Mouse (Mus musculus) kidney, embryonic 14.5 days (tissue): ENCODE measurements around the gene Hdgfl2. TPM values are rescaled to one million over a fixed set of nuclear protein-coding genes. Genes with fewer than 3 reads are reported as not detected.
A peak's percentile ranks its signal among the peaks of the same experiment; 100 is the strongest.

Experiments used
- ATAC-seq: fragments of 200-750 bp; cut with Nextera tagmentation; 2 replicates; pipeline ENCODE4 v1.8.0; 2017; ENCODE audit warnings: moderate number of reproducible peaks, mild to moderate bottlenecking, moderate TSS enrichment, moderate library complexity; ENCODE audit not compliant: low FRiP score, low TSS enrichment
- H3K27ac ChIP-seq: fragments of 300-500 bp; sonication (generic); 2 replicates; pipeline ENCODE4 v1.5.1; 2014; ENCODE audit warnings: low read depth, mild to moderate bottlenecking, low read length, moderate library complexity, mixed read lengths
- H3K27me3 ChIP-seq: fragments of 300-500 bp; sonication (generic); 2 replicates; pipeline ENCODE4 v1.6.1; 2014; ENCODE audit warnings: mild to moderate bottlenecking, low read length; ENCODE audit not compliant: control insufficient read depth, insufficient read depth
- H3K36me3 ChIP-seq: fragments of 300-500 bp; sonication (generic); 2 replicates; pipeline ENCODE4 v1.6.1; 2014; ENCODE audit warnings: low read length, mixed read lengths; ENCODE audit not compliant: control insufficient read depth, insufficient read depth
- H3K4me1 ChIP-seq: fragments of 300-500 bp; sonication (generic); 2 replicates; pipeline ENCODE4 v1.6.1; 2014; ENCODE audit warnings: low read length, mixed read lengths; ENCODE audit not compliant: control insufficient read depth, insufficient read depth
- H3K4me2 ChIP-seq: fragments of 300-500 bp; sonication (generic); replicated peaks from 2 replicates; pipeline ENCODE4 v1.6.1; 2014; ENCODE audit warnings: low read depth, mild to moderate bottlenecking, low read length
- H3K4me3 ChIP-seq: fragments of 300-500 bp; sonication (generic); 2 replicates; pipeline ENCODE4 v1.5.1; 2014; ENCODE audit warnings: mild to moderate bottlenecking, low read length
- H3K9ac ChIP-seq: fragments of 300-500 bp; sonication (generic); 2 replicates; pipeline ENCODE4 v1.6.1; 2014; ENCODE audit warnings: low read depth, mild to moderate bottlenecking, low read length, moderate library complexity
- H3K9me3 ChIP-seq: fragments of 300-500 bp; sonication (generic); 2 replicates; pipeline ENCODE4 v1.6.1; 2016; ENCODE audit warnings: low read length; ENCODE audit not compliant: control insufficient read depth
- WGBS: fragments of 180-500 bp; shearing (Covaris S2); extraction: QIAGEN DNeasy Blood & Tissue Kit; methylation state at CpG from one replicate; pipeline ENCODE4 v1.1.7; 2014; 5-methylcytosine and 5-hydroxymethylcytosine counted together
- polyA plus RNA-seq: library from polyadenylated mRNA; unstranded; fragments of >200 nt; fragmentation: Nextera tagmentation; extraction: Ambion mirVana; gene quantifications from 2 replicates; pipeline ENCODE4 v1.2.1, GENCODE M21; 2014

Hdgfl2 gene
- polyA plus RNA-seq, 1 experiment from 2014 or later, result 118 TPM

GRCm38 (mm10) chr17:56107736-56108135 is 28.3 kb downstream of the Hdgfl2 start:
- no peak for ATAC-seq
- 68% methylated on average over 2 of the region's 2 CpGs for WGBS
- no peak overlapping the region for H3K27ac ChIP-seq
- peaks cover 10% of the 10 kb centered on the region; the same call in 1 of the 2 replicates for H3K36me3 ChIP-seq
- H3K4me3 ChIP-seq, result no peak overlapping the region
- H3K4me2 ChIP-seq, result no peak overlapping the region
- no peaks in the 10 kb centered on the region for H3K4me1 ChIP-seq
- H3K27me3 ChIP-seq, result no peaks in the 10 kb centered on the region
- no peaks in the 10 kb centered on the region for H3K9me3 ChIP-seq
- no peak overlapping the region for H3K9ac ChIP-seq

- Histone ChIP-seq H3K4me2 (no peak overlapping the region), H3K4me1 (no peaks in the 10 kb centered on the region), H3K9ac (no peak overlapping the region), H3K36me3 (peaks cover 3% of the 10 kb centered on the region; the same call in 1 of the 2 replicates), H3K27me3 (no peaks in the 10 kb centered on the region), H3K4me3 (no peak overlapping the region), H3K27ac (no peak overlapping the region), H3K9me3 (no peaks in the 10 kb centered on the region)
- 80% methylated on average over 6 of the region's 6 CpGs for WGBS
- ATAC-seq, result no peak
These were observed 29.1 kb downstream of the Hdgfl2 start for GRCm38 (mm10) chr17:56108334-56109044.

- WGBS, result 71% methylated on average over 9 of the region's 10 CpGs
- H3K4me3 ChIP-seq, result no peak within 1 kb of the TSS
- no peaks in the 10 kb centered on the region for H3K9me3 ChIP-seq
- no peaks in the 10 kb centered on the region for H3K27me3 ChIP-seq
- ATAC-seq, result no peak
- H3K36me3 ChIP-seq, result no peaks in the 10 kb centered on the region
- H3K4me2 ChIP-seq, result no peak within 1 kb of the TSS
- no peaks in the 10 kb centered on the region for H3K4me1 ChIP-seq
- H3K27ac ChIP-seq, result no peak within 1 kb of the TSS
- no peak within 1 kb of the TSS for H3K9ac ChIP-seq
These were observed 30.0 kb downstream of the Hdgfl2 start, which contains the start of gene Plin4 for GRCm38 (mm10) chr17:56109219-56110051. Gene Plin4 (minus strand): TSS chr17:56109803.

GRCm38 (mm10) chr17:56110571-56110970 is 31.1 kb downstream of the Hdgfl2 start:
- H3K9ac ChIP-seq, result no peak overlapping the region
- ATAC-seq, result no peak
- no peaks in the 10 kb centered on the region for H3K27me3 ChIP-seq
- no peaks in the 10 kb centered on the region for H3K9me3 ChIP-seq
- WGBS, result 69% methylated on average over 4 of the region's 4 CpGs
- H3K27ac ChIP-seq, result no peak overlapping the region
- H3K4me2 ChIP-seq, result no peak overlapping the region
- H3K36me3 ChIP-seq, result no peaks in the 10 kb centered on the region
- no peaks in the 10 kb centered on the region for H3K4me1 ChIP-seq
- H3K4me3 ChIP-seq, result no peak overlapping the region

GRCm38 (mm10) chr17:56111021-56111420 is 31.6 kb downstream of the Hdgfl2 start:
- no peaks in the 10 kb centered on the region for H3K27me3 ChIP-seq
- no peak for ATAC-seq
- no peaks in the 10 kb centered on the region for H3K9me3 ChIP-seq
- no peak overlapping the region for H3K4me2 ChIP-seq
- no peak overlapping the region for H3K4me3 ChIP-seq
- no peak overlapping the region for H3K9ac ChIP-seq
- 67% methylated on average over 1 of the region's 1 CpGs for WGBS
- H3K27ac ChIP-seq, result no peak overlapping the region
- H3K4me1 ChIP-seq, result no peaks in the 10 kb centered on the region
- H3K36me3 ChIP-seq, result no peaks in the 10 kb centered on the region

GRCm38 (mm10) chr17:56111864-56112263 is 32.4 kb downstream of the Hdgfl2 start:
- H3K36me3 ChIP-seq, result no peaks in the 10 kb centered on the region
- no peak overlapping the region for H3K4me2 ChIP-seq
- H3K27ac ChIP-seq, result no peak overlapping the region
- 48% methylated on average over 5 of the region's 5 CpGs for WGBS
- no peak overlapping the region for H3K4me3 ChIP-seq
- H3K9ac ChIP-seq, result no peak overlapping the region
- H3K27me3 ChIP-seq, result no peaks in the 10 kb centered on the region
- ATAC-seq, result 0 out of 2 replicates have a peak, but pooled peaks have one; percentile 22
- H3K9me3 ChIP-seq, result no peaks in the 10 kb centered on the region
- no peaks in the 10 kb centered on the region for H3K4me1 ChIP-seq

GRCm38 (mm10) chr17:56112743-56113142 is 33.3 kb downstream of the Hdgfl2 start:
- ATAC-seq, result no peak
- no peaks in the 10 kb centered on the region for H3K4me1 ChIP-seq
- no peaks in the 10 kb centered on the region for H3K27me3 ChIP-seq
- H3K9ac ChIP-seq, result no peak overlapping the region
- H3K27ac ChIP-seq, result no peak overlapping the region
- no peaks in the 10 kb centered on the region for H3K36me3 ChIP-seq
- H3K9me3 ChIP-seq, result no peaks in the 10 kb centered on the region
- no peak overlapping the region for H3K4me3 ChIP-seq
- 59% methylated on average over 3 of the region's 3 CpGs for WGBS
- H3K4me2 ChIP-seq, result no peak overlapping the region

GRCm38 (mm10) chr17:56116193-56116592 is 36.8 kb downstream of the Hdgfl2 start:
- WGBS, result 77% methylated on average over 10 of the region's 10 CpGs
- ATAC-seq, result no peak
- no peaks in the 10 kb centered on the region for H3K36me3 ChIP-seq
- H3K9ac ChIP-seq, result no peak overlapping the region
- H3K4me2 ChIP-seq, result no peak overlapping the region
- peaks cover 27% of the 10 kb centered on the region for H3K27me3 ChIP-seq
- H3K4me3 ChIP-seq, result no peak overlapping the region
- no peak overlapping the region for H3K27ac ChIP-seq
- H3K4me1 ChIP-seq, result peaks cover 12% of the 10 kb centered on the region; the same call in 1 of the 2 replicates
- H3K9me3 ChIP-seq, result no peaks in the 10 kb centered on the region

GRCm38 (mm10) chr17:56117251-56117710 is 37.8 kb downstream of the Hdgfl2 start, which contains the start of gene Plin5:
Gene Plin5 (minus strand): TSS chr17:56117596.
- peaks cover 37% of the 10 kb centered on the region for H3K27me3 ChIP-seq

More at GRCm38 (mm10) chr17:56117251-56117710, 37.8 kb downstream of the Hdgfl2 start, which contains the start of gene Plin5:
- H3K9ac ChIP-seq, result no peak within 1 kb of the TSS
- peak within 1 kb of the TSS; percentile 35 for H3K4me3 ChIP-seq
- WGBS, result 1% methylated on average over 27 of the region's 27 CpGs
- peaks cover 12% of the 10 kb centered on the region; the same call in 1 of the 2 replicates for H3K4me1 ChIP-seq
- no peak within 1 kb of the TSS for H3K27ac ChIP-seq
- H3K4me2 ChIP-seq, result peak within 1 kb of the TSS; percentile 61
- peak; percentile 36; the same call in 1 of the 2 replicates for ATAC-seq
- H3K36me3 ChIP-seq, result no peaks in the 10 kb centered on the region
- H3K9me3 ChIP-seq, result peaks cover 2% of the 10 kb centered on the region
